Mouse (Mus musculus): ENCODE measurements around the gene Egfl7.

Gene Egfl7

DNA sequence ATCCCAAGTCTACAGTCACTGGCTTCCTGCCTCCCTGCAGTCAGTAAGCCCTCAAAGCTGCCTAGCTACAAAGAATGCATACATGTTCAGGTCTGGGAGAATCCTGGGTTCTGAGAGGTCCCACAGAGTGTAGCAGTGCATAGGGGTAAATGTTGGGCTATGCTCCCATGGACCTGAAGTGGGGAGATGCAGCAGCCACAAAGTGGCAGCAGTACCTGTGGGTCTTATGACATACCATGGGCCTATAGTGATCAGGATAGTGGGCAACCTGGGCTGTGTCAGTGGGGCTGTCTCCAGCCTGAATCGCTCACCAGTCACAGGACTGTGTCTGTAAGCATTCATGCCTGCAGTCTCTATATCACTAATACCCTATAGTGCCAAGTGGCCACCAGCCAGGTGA lies at the start of gene Egfl7:
Gene Egfl7, plus strand, starts transcription at position 301 of the 400 bp plus-strand sequence.
- no peak for DNase-seq (ENCODE audit: low read depth)

DNA sequence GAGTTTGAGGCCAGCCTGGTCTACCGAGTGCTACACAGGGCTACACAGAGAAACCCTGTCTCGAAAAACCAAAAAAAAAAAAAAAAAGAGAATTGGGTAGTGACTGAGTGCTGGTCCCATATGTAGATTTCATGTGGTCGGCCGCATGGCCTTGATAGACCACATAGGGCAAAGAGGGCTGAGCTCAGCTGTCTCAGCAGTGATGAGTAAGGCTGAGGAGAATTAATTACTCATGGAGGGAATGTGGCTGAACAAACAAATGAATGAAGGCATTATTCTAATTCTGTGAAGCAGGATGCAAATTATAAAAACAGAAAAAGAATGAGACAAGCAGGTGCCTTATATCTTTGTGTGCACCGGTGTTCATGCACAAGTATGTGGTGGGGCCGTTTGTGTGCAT lies 48.0 kb upstream of the Egfl7 start:
- peak; percentile 44 for DNase-seq (ENCODE audit: low read depth)

DNA sequence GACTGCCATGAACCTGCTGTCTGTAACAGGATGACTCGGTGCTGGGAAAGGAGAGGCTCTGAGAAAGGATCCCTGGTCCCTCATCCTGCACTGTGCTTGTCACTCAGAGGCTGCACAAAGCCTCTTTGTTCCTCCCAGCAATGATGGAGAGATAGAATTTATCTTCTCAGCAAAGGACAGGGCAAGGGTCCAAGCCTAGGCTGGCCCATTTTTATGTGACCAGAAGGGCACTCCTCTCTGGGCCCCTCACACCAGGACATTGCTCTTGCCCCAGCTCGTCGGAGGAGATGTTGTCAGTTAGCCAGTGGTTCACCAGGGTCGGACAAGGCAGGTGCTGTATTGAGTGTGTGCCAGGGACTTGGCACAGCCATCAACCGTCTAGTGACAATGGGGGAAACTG lies 46.6 kb upstream of the Egfl7 start:
- DNase-seq (ENCODE audit: low read depth): no peak

DNA sequence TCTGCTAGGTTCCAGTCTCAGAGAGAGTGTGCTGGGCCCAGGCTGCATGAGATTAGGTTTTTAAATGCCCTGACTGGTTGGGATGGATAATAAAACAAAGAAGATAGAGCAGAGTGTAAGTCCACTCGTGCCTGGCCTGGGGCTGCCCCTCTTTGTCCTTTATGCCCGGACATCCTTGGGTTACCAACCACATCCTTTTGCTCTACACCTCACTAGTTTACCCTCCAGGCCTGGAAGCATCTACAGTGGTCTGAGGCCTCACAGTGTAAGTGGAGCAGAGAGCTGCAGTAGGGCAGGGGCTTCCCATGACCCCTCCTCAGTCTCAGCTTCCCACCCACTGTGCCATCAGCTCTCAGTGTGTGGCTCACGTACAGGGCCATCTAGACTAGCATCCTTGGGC lies 45.7 kb upstream of the Egfl7 start:
- no peak for DNase-seq (ENCODE audit: low read depth)

GRCm38 (mm10) chr2:26534616-26535015 lies 45.2 kb upstream of the Egfl7 start:
- DNase-seq (ENCODE audit: low read depth): peak; percentile 53

DNA sequence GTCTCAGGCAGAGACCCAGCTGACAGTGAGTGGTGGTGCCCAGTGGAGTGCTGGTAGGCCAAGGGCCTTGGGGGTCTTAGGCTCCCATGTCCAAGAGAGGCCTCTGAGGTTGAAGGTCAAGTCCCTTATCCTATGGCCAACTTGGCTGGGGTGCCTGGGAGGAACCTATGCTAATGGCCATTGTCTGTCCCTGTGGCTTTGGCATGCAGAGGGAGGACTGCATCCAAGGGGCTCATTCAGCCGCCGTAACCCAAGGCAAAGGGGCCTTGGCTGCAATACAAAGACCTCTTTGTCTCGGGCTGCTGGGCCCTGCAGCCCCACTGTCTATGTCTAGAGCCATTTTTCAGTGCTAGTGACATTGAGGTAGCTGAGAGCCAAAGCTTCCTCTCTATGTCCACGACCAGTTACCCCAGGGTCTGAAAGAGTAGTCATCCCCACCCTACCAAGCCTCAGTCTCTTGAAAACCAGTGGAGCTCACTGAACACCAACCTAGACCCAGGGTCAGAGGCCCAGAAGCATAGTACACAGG lies 44.2 kb upstream of the Egfl7 start:
- DNase-seq (ENCODE audit: low read depth): no peak

GRCm38 (mm10) chr2:26539516-26539915 lies 40.3 kb upstream of the Egfl7 start:
- no peak for DNase-seq (ENCODE audit: low read depth)

- no peak for DNase-seq (ENCODE audit: low read depth)
Observed at GRCm38 (mm10) chr2:26540721-26541120, 39.1 kb upstream of the Egfl7 start.

- DNase-seq (ENCODE audit: low read depth): no peak
Observed at GRCm38 (mm10) chr2:26541258-26541910, 38.4 kb upstream of the Egfl7 start.

GRCm38 (mm10) chr2:26543155-26543554 lies 36.7 kb upstream of the Egfl7 start:
- DNase-seq (ENCODE audit: low read depth): no peak

DNA sequence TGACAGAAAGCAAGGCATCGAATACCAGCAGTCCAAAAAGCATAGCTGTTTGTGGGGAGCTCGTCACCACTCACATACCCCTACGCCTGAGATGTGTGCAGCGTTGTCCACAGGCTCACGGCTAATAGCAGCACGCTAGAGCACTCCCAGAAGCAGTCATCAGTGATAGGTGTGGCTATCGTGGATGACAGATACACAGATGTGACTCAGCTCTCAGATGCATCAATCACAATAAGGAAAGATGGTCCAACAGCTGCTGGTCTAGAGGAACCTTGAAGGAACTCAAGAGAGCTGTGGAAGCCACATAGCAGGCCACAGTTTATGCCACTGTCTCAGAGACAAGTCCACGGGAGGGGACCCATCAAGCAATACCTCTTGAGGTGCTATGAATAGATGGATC lies 36.0 kb upstream of the Egfl7 start:
- DNase-seq (ENCODE audit: low read depth): no peak

- no peak for DNase-seq (ENCODE audit: low read depth)
Observed at GRCm38 (mm10) chr2:26544265-26544664, 35.5 kb upstream of the Egfl7 start.

DNA sequence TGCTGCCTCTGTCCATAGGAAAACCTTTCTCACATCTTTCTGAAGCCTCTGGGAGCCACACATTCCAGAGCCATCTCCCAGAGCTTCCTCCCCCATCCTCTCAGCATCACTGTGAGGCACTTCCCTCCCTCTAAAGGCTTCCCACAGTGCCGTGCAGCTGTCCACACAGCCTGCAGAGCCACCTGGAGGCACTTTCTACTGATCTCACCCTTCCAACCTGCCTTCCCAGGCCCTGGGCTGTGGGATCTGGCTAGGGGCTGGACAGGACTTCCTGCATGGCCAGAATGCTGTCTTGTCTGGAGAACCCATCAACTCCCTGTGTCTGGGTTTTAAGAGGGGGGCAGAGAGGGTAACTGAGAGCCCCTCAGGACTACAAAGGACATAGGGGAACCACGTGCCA lies 32.3 kb upstream of the Egfl7 start:
- no peak for DNase-seq (ENCODE audit: low read depth)

GRCm38 (mm10) chr2:26549801-26550200 lies 30.0 kb upstream of the Egfl7 start:
- DNase-seq (ENCODE audit: low read depth): no peak

DNA sequence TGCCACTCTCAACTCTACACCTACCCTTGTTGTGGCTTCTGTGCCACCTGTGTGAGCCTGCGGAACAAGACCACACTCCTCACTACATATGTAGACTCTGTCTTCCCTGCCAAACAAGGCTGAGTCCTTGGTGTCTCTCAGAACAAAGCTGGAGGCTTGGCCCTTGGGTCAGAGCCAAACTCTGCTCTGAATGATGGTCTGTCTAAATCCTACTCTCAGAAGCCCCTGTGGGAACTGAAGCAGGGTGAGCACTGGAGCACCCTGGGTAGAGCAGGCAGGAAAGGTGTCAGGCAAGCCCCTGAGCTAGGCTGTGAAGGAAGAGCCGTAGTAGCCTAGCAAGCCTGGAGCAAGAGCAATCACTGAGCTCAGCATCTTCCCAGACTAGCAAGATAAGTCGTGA lies 29.6 kb upstream of the Egfl7 start:
- no peak for DNase-seq (ENCODE audit: low read depth)

DNA sequence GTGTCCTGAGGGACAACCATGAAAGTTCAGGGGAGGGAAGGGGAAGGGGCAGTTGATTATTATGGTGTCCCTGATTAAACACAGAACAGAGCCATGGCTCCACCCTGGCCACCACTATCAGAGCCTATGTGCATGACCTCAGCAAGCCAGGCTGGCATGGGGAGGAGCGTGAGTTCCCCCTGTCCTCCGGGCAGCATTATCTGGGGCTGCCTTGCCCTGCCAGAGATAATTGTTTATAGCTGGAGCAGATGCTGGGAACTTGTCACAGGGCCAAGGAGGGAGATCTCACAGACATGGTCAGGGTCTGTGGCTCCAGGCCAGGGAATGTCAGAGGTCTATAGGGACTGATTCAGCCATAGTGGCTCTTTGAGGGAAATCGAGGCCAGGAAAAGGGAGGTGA lies 29.0 kb upstream of the Egfl7 start:
- DNase-seq (ENCODE audit: low read depth): no peak

GRCm38 (mm10) chr2:26551446-26551845 lies 28.4 kb upstream of the Egfl7 start:
- DNase-seq (ENCODE audit: low read depth): no peak

DNA sequence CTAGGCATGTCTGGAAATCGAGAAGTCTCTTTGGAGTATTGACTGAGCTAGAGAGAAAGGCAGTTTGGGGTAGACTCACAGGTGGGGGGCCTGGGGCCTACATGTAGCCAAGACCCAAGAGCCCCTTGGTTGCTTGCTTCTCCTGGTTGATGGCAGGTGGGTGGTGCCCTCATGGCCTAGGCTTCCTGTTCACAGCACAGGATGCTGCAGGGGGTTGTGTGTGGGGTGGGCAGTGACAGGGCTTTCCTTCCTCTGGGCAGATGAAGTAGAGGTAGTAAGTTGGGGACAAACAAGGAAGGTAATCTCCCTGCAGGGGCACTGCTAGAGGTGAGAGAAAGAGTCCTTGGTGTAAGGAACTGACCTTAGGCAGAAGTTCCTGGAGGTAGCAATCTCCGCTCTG lies 27.7 kb upstream of the Egfl7 start:
- no peak for DNase-seq (ENCODE audit: low read depth)

DNA sequence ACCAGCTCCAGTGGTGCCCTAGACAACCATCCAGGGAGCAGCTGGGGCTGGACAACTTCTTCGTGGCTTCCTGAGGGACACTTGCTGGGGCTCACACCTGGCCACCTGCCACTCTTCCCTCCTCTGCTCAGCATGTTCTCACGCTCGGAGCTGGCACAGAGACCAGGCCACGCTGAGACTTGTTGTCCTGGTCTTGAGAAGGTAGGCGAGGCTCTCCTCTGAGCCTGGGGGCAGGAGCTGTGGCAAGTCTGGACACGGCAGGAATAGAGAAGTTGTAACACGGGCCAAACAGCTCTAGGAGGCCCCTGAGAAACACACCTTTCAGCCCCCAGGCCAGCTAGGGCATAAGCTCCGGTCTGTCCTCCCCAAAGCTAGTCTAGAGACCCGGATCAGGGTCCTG lies 25.9 kb upstream of the Egfl7 start:
- no peak for DNase-seq (ENCODE audit: low read depth)

GRCm38 (mm10) chr2:26555076-26555475 lies 24.7 kb upstream of the Egfl7 start:
- no peak for DNase-seq (ENCODE audit: low read depth)

DNA sequence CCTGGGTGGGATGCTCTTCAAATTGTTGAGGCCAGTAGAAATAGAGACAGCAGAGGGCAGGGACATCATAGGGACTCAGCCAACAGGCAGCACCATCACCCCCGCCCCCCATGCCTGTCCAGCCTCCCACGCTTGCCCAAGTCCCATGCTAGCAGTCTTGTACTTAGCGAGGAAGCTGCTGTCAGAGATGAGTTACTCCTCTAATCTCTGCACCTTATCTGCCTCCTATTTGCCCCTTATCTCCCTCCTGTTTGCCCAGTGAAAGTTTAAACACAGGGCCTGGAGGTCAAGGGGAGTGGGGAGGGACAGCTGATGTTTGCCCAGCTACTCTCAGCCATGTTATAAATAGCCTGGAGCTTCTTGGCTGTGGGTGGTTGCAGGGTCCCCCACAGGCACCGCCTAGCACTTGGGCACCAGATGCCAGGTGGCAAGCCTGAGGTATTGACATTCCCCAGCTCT lies 23.2 kb upstream of the Egfl7 start:
- DNase-seq (ENCODE audit: low read depth): no peak

GRCm38 (mm10) chr2:26560506-26560905 lies 19.3 kb upstream of the Egfl7 start:
- no peak for DNase-seq (ENCODE audit: low read depth)

GRCm38 (mm10) chr2:26561351-26562016 lies 18.3 kb upstream of the Egfl7 start:
- peak; percentile 56 for DNase-seq (ENCODE audit: low read depth)

DNA sequence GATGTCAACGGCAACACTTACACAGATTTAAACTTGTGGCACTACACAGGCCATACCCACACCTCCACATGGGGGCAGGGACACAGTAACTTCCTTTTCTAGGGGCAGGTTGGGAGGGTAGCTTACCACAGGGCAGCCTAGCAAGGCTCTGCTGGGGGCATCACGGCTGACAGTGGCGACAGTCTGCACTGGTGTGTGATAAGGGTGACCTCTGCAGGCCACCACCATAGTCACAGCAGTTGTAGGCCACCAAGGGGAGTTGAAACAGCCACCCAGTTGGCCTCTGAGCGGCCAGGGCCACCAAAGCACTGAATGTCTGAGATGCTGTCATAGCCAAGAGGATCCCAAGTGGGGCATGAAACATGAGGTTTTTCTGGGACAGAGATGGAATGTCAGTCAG lies 13.6 kb upstream of the Egfl7 start:
- DNase-seq (ENCODE audit: low read depth): no peak
